Comparison of ENCODE assay signal across 20 mouse cellular contexts in the genomic region with DNA sequence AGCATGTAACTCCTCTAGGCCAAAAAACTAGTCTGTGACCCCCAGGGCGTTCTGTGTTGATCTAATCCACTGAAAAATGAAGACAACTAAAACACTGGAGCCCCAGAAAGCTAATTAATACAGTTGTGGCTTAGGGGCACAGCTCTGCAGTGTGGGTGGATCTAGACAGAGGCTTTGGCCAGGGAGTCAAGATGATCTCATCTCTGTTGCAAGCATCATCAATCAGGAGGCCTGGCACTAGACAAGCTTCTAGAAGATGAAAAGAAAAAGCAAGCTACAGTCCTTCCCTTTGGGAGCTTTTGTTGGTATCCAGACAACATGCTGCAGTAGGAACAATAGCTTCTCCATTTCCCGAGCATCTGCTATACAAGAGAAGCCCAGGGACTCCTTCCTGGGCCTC. TPM values are rescaled to one million over a fixed set of nuclear protein-coding genes. Genes with fewer than 3 reads are reported as not detected.
DNase-seq lines count a peak whose midpoint lies in the region; ATAC-seq lines count a peak whose summit lies in the region.
"Had no signal": no experiment of that assay in that cellular context is flagged by ENCODE, and none has a peak within 500 bp of the region (broad histone marks: within the 10 kb centered on the region; RNA-seq: fewer than 3 reads in every experiment).

No protein-coding gene starts in this region.

- ATAC-seq in neural tube, embryonic 12.5 days (ENCODE audit: low FRiP score, low read depth) = 0 out of 2 replicates have a peak, but pooled peaks have one; percentile 37
- no peak for ATAC-seq in intestine, embryonic 16.5 days
- ATAC-seq: intestine, embryonic 15.5 days; midbrain, embryonic 13.5 days had no signal

- no peak overlapping the region for H3K9ac ChIP-seq in neural tube, embryonic 12.5 days
- H3K9ac ChIP-seq in intestine, embryonic 16.5 days (ENCODE audit: low read depth, low read length) = no peak overlapping the region
- H3K9ac ChIP-seq: forebrain, embryonic 12.5 days; heart, embryonic 15.5 days; intestine, embryonic 15.5 days; limb, embryonic 13.5 days; liver, embryonic 14.5 days; midbrain, embryonic 13.5 days; stomach, embryonic 15.5 days had no signal

- H3K9me3 ChIP-seq in neural tube, embryonic 12.5 days = no peaks in the 10 kb centered on the region
- H3K9me3 ChIP-seq in intestine, embryonic 16.5 days (ENCODE audit: control insufficient read depth, low read length) = no peaks in the 10 kb centered on the region
- H3K9me3 ChIP-seq: forebrain, embryonic 12.5 days; heart, embryonic 15.5 days; hindbrain, embryonic 10.5 days; intestine, embryonic 15.5 days; limb, embryonic 13.5 days; midbrain, embryonic 13.5 days; stomach, embryonic 15.5 days had no signal

- 36% methylated on average over 2 of the region's 2 CpGs for WGBS in neural tube, embryonic 12.5 days
- WGBS in intestine, embryonic 16.5 days = 50% methylated on average over 2 of the region's 2 CpGs

- H3K4me3 ChIP-seq in neural tube, embryonic 12.5 days = no peak overlapping the region
- H3K4me3 ChIP-seq in intestine, embryonic 16.5 days (ENCODE audit: low read length) = no peak overlapping the region
- H3K4me3 ChIP-seq: forebrain, embryonic 12.5 days; heart, adult 2 months; heart, embryonic 15.5 days; hindbrain, embryonic 10.5 days; intestine, embryonic 15.5 days; limb, embryonic 13.5 days; midbrain, embryonic 13.5 days; stomach, embryonic 15.5 days had no signal

- H3K4me1 ChIP-seq in neural tube, embryonic 12.5 days = no peaks in the 10 kb centered on the region
- no peaks in the 10 kb centered on the region for H3K4me1 ChIP-seq in intestine, embryonic 16.5 days (ENCODE audit: control insufficient read depth, insufficient read depth, low read length)
- H3K4me1 ChIP-seq: forebrain, embryonic 12.5 days; heart, embryonic 15.5 days; hindbrain, embryonic 10.5 days; intestine, embryonic 15.5 days; limb, embryonic 13.5 days; midbrain, embryonic 13.5 days; stomach, embryonic 15.5 days had no signal

- peak; percentile 18 for DNase-seq in adrenal gland, adult 8-10 months
- no peak for DNase-seq in adrenal gland, postnatal 4 days (ENCODE audit: low spot score in 2 of 2)
- no peak for DNase-seq in neural tube, embryonic 10.5 days (ENCODE audit: extremely low spot score, low spot score)
- DNase-seq in adrenal gland, postnatal 36 days = peak; percentile 28 to 30
- DNase-seq in left cerebral cortex, adult 8-10 months (ENCODE audit: low spot score in 2 of 2) = no peak
- DNase-seq: cerebellum, postnatal 10 days; gastrocnemius, postnatal 10 days; heart, adult 2 months; kidney, postnatal 14 days; thymus, postnatal 25 days had no signal

- H3K4me2 ChIP-seq in neural tube, embryonic 12.5 days (replicated peaks) = no peak overlapping the region
- H3K4me2 ChIP-seq in intestine, embryonic 16.5 days (ENCODE audit: low read depth, low read length) = no peak overlapping the region
- H3K4me2 ChIP-seq: forebrain, embryonic 12.5 days; heart, embryonic 15.5 days; intestine, embryonic 15.5 days; limb, embryonic 13.5 days; midbrain, embryonic 13.5 days; stomach, embryonic 15.5 days had no signal

- H3K27me3 ChIP-seq in neural tube, embryonic 12.5 days (replicated peaks) = no peaks in the 10 kb centered on the region
- H3K27me3 ChIP-seq in intestine, embryonic 16.5 days (replicated peaks; ENCODE audit: control insufficient read depth, insufficient read depth, low read length) = no peaks in the 10 kb centered on the region
- H3K27me3 ChIP-seq: forebrain, embryonic 12.5 days; heart, embryonic 15.5 days; intestine, embryonic 15.5 days; limb, embryonic 13.5 days; midbrain, embryonic 13.5 days; stomach, embryonic 15.5 days had no signal

- H3K27ac ChIP-seq in neural tube, embryonic 12.5 days = no peak overlapping the region
- H3K27ac ChIP-seq in intestine, embryonic 16.5 days (ENCODE audit: low read length) = no peak overlapping the region
- H3K27ac ChIP-seq: forebrain, embryonic 12.5 days; heart, adult 2 months; heart, embryonic 15.5 days; hindbrain, embryonic 10.5 days; intestine, embryonic 15.5 days; limb, embryonic 13.5 days; liver, embryonic 14.5 days; midbrain, embryonic 13.5 days; stomach, embryonic 15.5 days had no signal

- no peaks in the 10 kb centered on the region for H3K36me3 ChIP-seq in neural tube, embryonic 12.5 days
- no peaks in the 10 kb centered on the region for H3K36me3 ChIP-seq in intestine, embryonic 16.5 days (ENCODE audit: control insufficient read depth, insufficient read depth, low read length)
- H3K36me3 ChIP-seq: forebrain, embryonic 12.5 days; heart, embryonic 15.5 days; hindbrain, embryonic 10.5 days; intestine, embryonic 15.5 days; limb, embryonic 13.5 days; midbrain, embryonic 13.5 days; stomach, embryonic 15.5 days had no signal

RNA-seq across cellular contexts. Expression of a gene that starts 9.6 kb away (rescaled TPM):
- 100 to 1,000 TPM; 131 to 164 (median 151) TPM for total RNA-seq in adrenal gland, adult 8-10 months (2022)
- total RNA-seq in adrenal gland, postnatal 4 days (2021) = 100 to 1,000 TPM; 154 TPM
- 74.4 and 90.7 TPM in 2 replicates for polyA plus RNA-seq in neural tube, embryonic 12.5 days (2016; fragmentation: Nextera tagmentation; extraction: Ambion mirVana)
- 100 to 1,000 TPM; 144 to 168 TPM for total RNA-seq in adrenal gland, postnatal 36 days (2021)
- 10 to 100 TPM; 20.3 to 36.3 (median 24.9) TPM for total RNA-seq in left cerebral cortex, adult 8-10 months (2022)
- 63.3 and 65.4 TPM in 2 replicates for polyA plus RNA-seq in intestine, embryonic 16.5 days (2015; fragmentation: Nextera tagmentation; extraction: Ambion mirVana)

Comparison
In these comparisons a context has a peak if more than half of its experiments do, and no peak if none do; other contexts are left out.
1. DNase-seq: peak in adrenal gland, adult 8-10 months (single experiment) and adrenal gland, postnatal 36 days (2 of 2); none in adrenal gland, postnatal 4 days (0 of 2), neural tube, embryonic 10.5 days (single experiment) and left cerebral cortex, adult 8-10 months (0 of 2).